ENCODE assay signal across 22 mouse cellular contexts in genomic region chr11:60766969-60767368, GRCm38 (mm10). TPM values are rescaled to one million over a fixed set of nuclear protein-coding genes. Genes with fewer than 3 reads are reported as not detected.
A peak's percentile ranks its signal among the peaks of the same experiment; 100 is the strongest.
DNase-seq lines count a peak whose midpoint lies in the region; ATAC-seq and TF ChIP-seq lines count a peak whose summit lies in the region.
"Had no signal": no experiment of that assay in that cellular context is flagged by ENCODE, and none has a peak within 500 bp of the region (broad histone marks: within the 10 kb centered on the region; RNA-seq: fewer than 3 reads in every experiment).

No protein-coding gene starts in this region.

- H3K9me3 ChIP-seq in intestine, postnatal 0 days (ENCODE audit: control insufficient read depth) = no peaks in the 10 kb centered on the region
- no peaks in the 10 kb centered on the region for H3K9me3 ChIP-seq in intestine, embryonic 15.5 days
- no peaks in the 10 kb centered on the region for H3K9me3 ChIP-seq in lung, postnatal 0 days (ENCODE audit: low read length)
- H3K9me3 ChIP-seq: embryonic facial prominence, embryonic 12.5 days; heart, embryonic 13.5 days; limb, embryonic 10.5 days had no signal

- 0 out of 2 replicates have a peak, but pooled peaks have one; percentile 20 for TF ChIP-seq CTCF in intestine, postnatal 0 days (IDR thresholded peaks at IDR 0.05; ENCODE audit: low read depth)
- TF ChIP-seq CTCF in lung, postnatal 0 days (IDR thresholded peaks at IDR 0.05) = peak; percentile 32
- no peak for TF ChIP-seq CTCF in brain, embryonic 14.5 days (IDR thresholded peaks at IDR 0.05; ENCODE audit: borderline replicate concordance, extremely low read depth, insufficient read depth, insufficient read length)

- H3K27ac ChIP-seq in intestine, postnatal 0 days (ENCODE audit: low read depth, low read length) = no peak overlapping the region
- no peak overlapping the region for H3K27ac ChIP-seq in intestine, embryonic 15.5 days
- H3K27ac ChIP-seq in lung, postnatal 0 days (ENCODE audit: low read length) = no peak overlapping the region
- H3K27ac ChIP-seq: embryonic facial prominence, embryonic 12.5 days; heart, embryonic 13.5 days; hindbrain, embryonic 14.5 days; limb, embryonic 10.5 days had no signal

- DNase-seq in lung, postnatal 0 days (ENCODE audit: low spot score) = no peak
- no peak for DNase-seq in lung, postnatal 25 days (ENCODE audit: low spot score)
- peak; percentile 1 for DNase-seq in brain, embryonic 14.5 days (ENCODE audit: low read depth)
- DNase-seq in yolk sac, embryonic 10.5 days (ENCODE audit: low spot score) = no peak
- DNase-seq in ovary, postnatal 36 days (ENCODE audit: low spot score) = no peak
- DNase-seq: adrenal gland, adult 2 months; B cell, adult 2 months; cerebellum, adult 11 months; cerebellum, postnatal 10 days; retina, postnatal 1 day; thymus, postnatal 14 days had no signal

- ATAC-seq in intestine, postnatal 0 days = no peak
- no peak for ATAC-seq in intestine, embryonic 15.5 days
- ATAC-seq in lung, postnatal 0 days = no peak
- ATAC-seq: forebrain, embryonic 16.5 days; intestine, embryonic 16.5 days; midbrain, embryonic 16.5 days had no signal

- no peaks in the 10 kb centered on the region for H3K27me3 ChIP-seq in intestine, postnatal 0 days (replicated peaks; ENCODE audit: control insufficient read depth, insufficient read depth, low read length)
- H3K27me3 ChIP-seq in intestine, embryonic 15.5 days (replicated peaks) = no peaks in the 10 kb centered on the region
- H3K27me3 ChIP-seq in lung, postnatal 0 days (replicated peaks; ENCODE audit: insufficient read depth, low read length) = no peaks in the 10 kb centered on the region
- H3K27me3 ChIP-seq: embryonic facial prominence, embryonic 12.5 days; heart, embryonic 13.5 days had no signal

- H3K4me2 ChIP-seq in intestine, postnatal 0 days (replicated peaks; ENCODE audit: low read depth) = no peak overlapping the region
- no peak overlapping the region for H3K4me2 ChIP-seq in intestine, embryonic 15.5 days (replicated peaks)
- H3K4me2 ChIP-seq in lung, postnatal 0 days (replicated peaks; ENCODE audit: low read depth, low read length) = no peak overlapping the region
- H3K4me2 ChIP-seq: embryonic facial prominence, embryonic 12.5 days; heart, embryonic 13.5 days; hindbrain, embryonic 14.5 days had no signal

- no peak overlapping the region for H3K9ac ChIP-seq in intestine, postnatal 0 days (ENCODE audit: low read depth, low read length)
- no peak overlapping the region for H3K9ac ChIP-seq in intestine, embryonic 15.5 days
- H3K9ac ChIP-seq in lung, postnatal 0 days (replicated peaks; ENCODE audit: low read depth) = no peak overlapping the region
- H3K9ac ChIP-seq: embryonic facial prominence, embryonic 12.5 days; heart, embryonic 13.5 days; hindbrain, embryonic 14.5 days had no signal

- TF ChIP-seq POLR2A in brain, embryonic 14.5 days (IDR thresholded peaks at IDR 0.05; ENCODE audit: borderline replicate concordance, extremely low read depth, insufficient read depth, insufficient read length, poor library complexity, severe bottlenecking) = no peak

- no peak overlapping the region for H3K4me3 ChIP-seq in intestine, postnatal 0 days (ENCODE audit: low read depth, low read length)
- H3K4me3 ChIP-seq in intestine, embryonic 15.5 days (replicated peaks) = no peak overlapping the region
- H3K4me3 ChIP-seq in lung, postnatal 0 days (ENCODE audit: low read depth, low read length) = no peak overlapping the region
- H3K4me3 ChIP-seq: embryonic facial prominence, embryonic 12.5 days; erythroblast, embryonic 14.5 days; heart, embryonic 13.5 days; limb, embryonic 10.5 days; megakaryocyte, embryonic 14.5 days had no signal

- 76% methylated on average over 4 of the region's 4 CpGs for WGBS in intestine, postnatal 0 days
- 82% methylated on average over 4 of the region's 4 CpGs for WGBS in intestine, embryonic 15.5 days
- WGBS in lung, postnatal 0 days = 77% methylated on average over 4 of the region's 4 CpGs

- TF ChIP-seq EP300 in lung, postnatal 0 days (IDR thresholded peaks at IDR 0.05) = no peak

- H3K4me1 ChIP-seq in intestine, postnatal 0 days (replicated peaks; ENCODE audit: control insufficient read depth, insufficient read depth, low read length) = no peaks in the 10 kb centered on the region
- H3K4me1 ChIP-seq in intestine, embryonic 15.5 days (replicated peaks) = no peaks in the 10 kb centered on the region
- H3K4me1 ChIP-seq in lung, postnatal 0 days (ENCODE audit: insufficient read depth, low read depth, low read length) = no peaks in the 10 kb centered on the region
- H3K4me1 ChIP-seq: embryonic facial prominence, embryonic 12.5 days had no signal

- no peaks in the 10 kb centered on the region for H3K36me3 ChIP-seq in intestine, postnatal 0 days (ENCODE audit: control insufficient read depth, insufficient read depth)
- no peaks in the 10 kb centered on the region for H3K36me3 ChIP-seq in intestine, embryonic 15.5 days
- H3K36me3 ChIP-seq in lung, postnatal 0 days (ENCODE audit: insufficient read depth, low read length) = no peaks in the 10 kb centered on the region

RNA-seq across cellular contexts. Expression of gene Top3a, which starts 10.2 kb away (rescaled TPM):
- polyA plus RNA-seq in intestine, postnatal 0 days (2015; fragmentation: Nextera tagmentation; extraction: Ambion mirVana) = 3.2 and 3.7 TPM in 2 replicates
- polyA plus RNA-seq in intestine, embryonic 15.5 days (2015; fragmentation: Nextera tagmentation; extraction: Ambion mirVana) = 12.1 and 13.0 TPM in 2 replicates
- 6.1 and 6.7 TPM in 2 replicates for polyA plus RNA-seq in lung, postnatal 0 days (2015; fragmentation: Nextera tagmentation; extraction: Ambion mirVana)
- polyA plus RNA-seq in brain, embryonic 14.5 days (2012; rRNA removed) = 10.2 TPM in 2 replicates

RNA-seq across cellular contexts. Expression of gene Smcr8, which starts 10.4 kb away (rescaled TPM):
- polyA plus RNA-seq in intestine, postnatal 0 days (2015; fragmentation: Nextera tagmentation; extraction: Ambion mirVana) = 4.0 and 4.4 TPM in 2 replicates
- polyA plus RNA-seq in intestine, embryonic 15.5 days (2015; fragmentation: Nextera tagmentation; extraction: Ambion mirVana) = 6.5 and 6.6 TPM in 2 replicates
- polyA plus RNA-seq in lung, postnatal 0 days (2015; fragmentation: Nextera tagmentation; extraction: Ambion mirVana) = 2.5 and 3.0 TPM in 2 replicates
- polyA plus RNA-seq in brain, embryonic 14.5 days (2012; rRNA removed) = 9.9 and 13.0 TPM in 2 replicates

RNA-seq across cellular contexts. Expression of gene Mief2, which starts 38.8 kb away (rescaled TPM):
- 7.3 and 8.3 TPM in 2 replicates for polyA plus RNA-seq in intestine, postnatal 0 days (2015; fragmentation: Nextera tagmentation; extraction: Ambion mirVana)
- polyA plus RNA-seq in intestine, embryonic 15.5 days (2015; fragmentation: Nextera tagmentation; extraction: Ambion mirVana) = 9.3 and 9.4 TPM in 2 replicates
- 14.5 and 15.2 TPM in 2 replicates for polyA plus RNA-seq in lung, postnatal 0 days (2015; fragmentation: Nextera tagmentation; extraction: Ambion mirVana)
- 27.9 and 29.9 TPM in 2 replicates for polyA plus RNA-seq in brain, embryonic 14.5 days (2012; rRNA removed)

RNA-seq across cellular contexts. Expression of gene Flii, which starts 39.9 kb away (rescaled TPM):
- 47.4 and 48.9 TPM in 2 replicates for polyA plus RNA-seq in intestine, postnatal 0 days (2015; fragmentation: Nextera tagmentation; extraction: Ambion mirVana)
- 74.8 and 86.2 TPM in 2 replicates for polyA plus RNA-seq in intestine, embryonic 15.5 days (2015; fragmentation: Nextera tagmentation; extraction: Ambion mirVana)
- 72.4 and 77.3 TPM in 2 replicates for polyA plus RNA-seq in lung, postnatal 0 days (2015; fragmentation: Nextera tagmentation; extraction: Ambion mirVana)
- 152 and 157 TPM in 2 replicates for polyA plus RNA-seq in brain, embryonic 14.5 days (2012; rRNA removed)

RNA-seq across cellular contexts. Expression of gene Shmt1, which starts 44.5 kb away (rescaled TPM):
- polyA plus RNA-seq in intestine, postnatal 0 days (2015; fragmentation: Nextera tagmentation; extraction: Ambion mirVana) = 31.0 and 34.5 TPM in 2 replicates
- polyA plus RNA-seq in intestine, embryonic 15.5 days (2015; fragmentation: Nextera tagmentation; extraction: Ambion mirVana) = 108 and 115 TPM in 2 replicates
- polyA plus RNA-seq in lung, postnatal 0 days (2015; fragmentation: Nextera tagmentation; extraction: Ambion mirVana) = 14.4 and 18.4 TPM in 2 replicates
- 6.5 and 13.4 TPM in 2 replicates for polyA plus RNA-seq in brain, embryonic 14.5 days (2012; rRNA removed)
- polyA plus RNA-seq: erythroblast, embryonic 14.5 days had no signal
